ENCODE assay signal across 8 mouse cellular contexts in genomic region chr5:35970380-35971105, GRCm38 (mm10).
A peak's percentile ranks its signal among the peaks of the same experiment; 100 is the strongest.
DNase-seq lines count a peak whose midpoint lies in the region; ATAC-seq and TF ChIP-seq lines count a peak whose summit lies in the region.

No protein-coding gene starts in this region.

- H3K4me3 ChIP-seq in kidney, adult 2 months (ENCODE audit: insufficient read depth, low read depth, low read length), result no peak overlapping the region
- H3K4me3 ChIP-seq in forebrain, embryonic 14.5 days (ENCODE audit: low read depth, low read length), result no peak overlapping the region
- no peak overlapping the region for H3K4me3 ChIP-seq in hindbrain, embryonic 16.5 days (ENCODE audit: low read length)
- H3K4me3 ChIP-seq in limb, embryonic 12.5 days (replicated peaks), result no peak overlapping the region
- no peak overlapping the region for H3K4me3 ChIP-seq in midbrain, postnatal 0 days (ENCODE audit: low read depth, low read length)

- peak; percentile 19 for DNase-seq in kidney, adult 11 months
- DNase-seq in kidney, adult 2 months, result no peak
- DNase-seq in forebrain, embryonic 14.5 days (ENCODE audit: low spot score), result peak; percentile 42
- DNase-seq in midbrain, postnatal 0 days (ENCODE audit: low spot score), result peak; percentile 67
- DNase-seq in ovary, adult 18-20 months (ENCODE audit: low spot score), result no peak
- no peak for DNase-seq in spleen, adult 18-20 months

- H3K4me1 ChIP-seq in kidney, adult 2 months (ENCODE audit: control insufficient read depth, insufficient read depth, low read length), result no peaks in the 10 kb centered on the region; the same call in 1 of the 2 replicates
- no peaks in the 10 kb centered on the region for H3K4me1 ChIP-seq in forebrain, embryonic 14.5 days (ENCODE audit: control insufficient read depth, insufficient read depth, low read length)
- H3K4me1 ChIP-seq in hindbrain, embryonic 16.5 days (ENCODE audit: control insufficient read depth, insufficient read depth, low read depth, low read length), result peaks cover 8% of the 10 kb centered on the region
- no peaks in the 10 kb centered on the region for H3K4me1 ChIP-seq in limb, embryonic 12.5 days (replicated peaks)
- H3K4me1 ChIP-seq in midbrain, postnatal 0 days (ENCODE audit: insufficient read depth, low read length), result no peaks in the 10 kb centered on the region

- no peak for TF ChIP-seq POLR2A in kidney, adult 2 months (IDR thresholded peaks at IDR 0.05; ENCODE audit: low read depth, low read length)

- no peak for TF ChIP-seq CTCF in kidney, adult 2 months (conservative IDR thresholded peaks at IDR 0.05; ENCODE audit: insufficient read depth, insufficient read length, low read depth, low read length)
- no peak for TF ChIP-seq CTCF in midbrain, postnatal 0 days (IDR thresholded peaks at IDR 0.05)

- H3K27me3 ChIP-seq in kidney, adult 2 months (replicated peaks; ENCODE audit: control insufficient read depth, insufficient read depth, low read length), result no peaks in the 10 kb centered on the region
- no peaks in the 10 kb centered on the region for H3K27me3 ChIP-seq in forebrain, embryonic 14.5 days (replicated peaks; ENCODE audit: control insufficient read depth, insufficient read depth, low read length)
- no peaks in the 10 kb centered on the region for H3K27me3 ChIP-seq in hindbrain, embryonic 16.5 days (replicated peaks; ENCODE audit: control insufficient read depth, insufficient read depth, low read length)
- H3K27me3 ChIP-seq in limb, embryonic 12.5 days, result no peaks in the 10 kb centered on the region
- no peaks in the 10 kb centered on the region for H3K27me3 ChIP-seq in midbrain, postnatal 0 days (ENCODE audit: insufficient read depth, low read length)

- no peak overlapping the region for H3K27ac ChIP-seq in kidney, adult 2 months (ENCODE audit: insufficient read depth, low read depth, low read length)
- H3K27ac ChIP-seq in forebrain, embryonic 14.5 days (ENCODE audit: low read depth, low read length), result 0 out of 2 replicates have a peak overlapping the region, but pooled peaks have one; percentile 14
- peak overlapping the region; percentile 58 for H3K27ac ChIP-seq in hindbrain, embryonic 16.5 days (ENCODE audit: low read depth, low read length)
- H3K27ac ChIP-seq in limb, embryonic 12.5 days, result peak overlapping the region; percentile 47
- no peak overlapping the region for H3K27ac ChIP-seq in midbrain, postnatal 0 days (ENCODE audit: low read depth, low read length)

- no peaks in the 10 kb centered on the region for H3K36me3 ChIP-seq in kidney, adult 2 months (ENCODE audit: control insufficient read depth, insufficient read depth, low read length)
- peaks cover 59% of the 10 kb centered on the region for H3K36me3 ChIP-seq in forebrain, embryonic 14.5 days (ENCODE audit: control insufficient read depth, insufficient read depth, low read length)
- peaks cover 18% of the 10 kb centered on the region for H3K36me3 ChIP-seq in hindbrain, embryonic 16.5 days (ENCODE audit: control insufficient read depth, insufficient read depth, low read length)
- peaks cover 79% of the 10 kb centered on the region for H3K36me3 ChIP-seq in limb, embryonic 12.5 days
- peaks cover 35% of the 10 kb centered on the region for H3K36me3 ChIP-seq in midbrain, postnatal 0 days (ENCODE audit: insufficient read depth, low read length)

- no peak overlapping the region for H3K4me2 ChIP-seq in forebrain, embryonic 14.5 days (ENCODE audit: low read length)
- H3K4me2 ChIP-seq in hindbrain, embryonic 16.5 days (ENCODE audit: low read length), result no peak overlapping the region
- H3K4me2 ChIP-seq in limb, embryonic 12.5 days, result no peak overlapping the region
- H3K4me2 ChIP-seq in midbrain, postnatal 0 days (ENCODE audit: low read depth, low read length, poor library complexity, severe bottlenecking), result no peak overlapping the region

- peak; percentile 35; the same call in 1 of the 2 replicates for ATAC-seq in forebrain, embryonic 14.5 days
- peak; percentile 68 for ATAC-seq in hindbrain, embryonic 16.5 days
- ATAC-seq in limb, embryonic 12.5 days (ENCODE audit: insufficient number of reproducible peaks, insufficient read depth, low FRiP score, low TSS enrichment, low read depth), result no peak
- peak; percentile 44; the same call in 1 of the 2 replicates for ATAC-seq in midbrain, postnatal 0 days (ENCODE audit: low FRiP score)

- H3K9me3 ChIP-seq in forebrain, embryonic 14.5 days (replicated peaks; ENCODE audit: control insufficient read depth, low read length), result no peaks in the 10 kb centered on the region
- no peaks in the 10 kb centered on the region for H3K9me3 ChIP-seq in hindbrain, embryonic 16.5 days (ENCODE audit: control insufficient read depth, low read length)
- 0 out of 2 replicates have a peak, but pooled peaks cover 5% of the 10 kb centered on the region for H3K9me3 ChIP-seq in limb, embryonic 12.5 days
- H3K9me3 ChIP-seq in midbrain, postnatal 0 days (ENCODE audit: low read length), result no peaks in the 10 kb centered on the region

- 0 out of 2 replicates have a peak overlapping the region, but pooled peaks have one; percentile 1 for H3K9ac ChIP-seq in forebrain, embryonic 14.5 days (ENCODE audit: low read length)
- H3K9ac ChIP-seq in hindbrain, embryonic 16.5 days (ENCODE audit: low read depth, low read length), result no peak overlapping the region
- no peak overlapping the region for H3K9ac ChIP-seq in limb, embryonic 12.5 days (replicated peaks)
- H3K9ac ChIP-seq in midbrain, postnatal 0 days (replicated peaks; ENCODE audit: low read length, poor library complexity, severe bottlenecking), result no peak overlapping the region

- WGBS in kidney, adult 2 months, result 54% methylated on average over 12 of the region's 12 CpGs
- 69% methylated on average over 12 of the region's 12 CpGs for WGBS in forebrain, embryonic 14.5 days
- 30% methylated on average over 12 of the region's 12 CpGs for WGBS in hindbrain, embryonic 16.5 days
- 74% methylated on average over 12 of the region's 12 CpGs for WGBS in limb, embryonic 12.5 days
- WGBS in midbrain, postnatal 0 days, result 38% methylated on average over 12 of the region's 12 CpGs

Comparison
In these comparisons a context has a peak if more than half of its experiments do, and no peak if none do; other contexts are left out.
1. DNase-seq: peak in kidney, adult 11 months (single experiment), forebrain, embryonic 14.5 days (single experiment) and midbrain, postnatal 0 days (single experiment); none in kidney, adult 2 months (single experiment), ovary, adult 18-20 months (single experiment) and spleen, adult 18-20 months (0 of 2).
2. H3K27ac ChIP-seq: peak in forebrain, embryonic 14.5 days (single experiment), hindbrain, embryonic 16.5 days (single experiment) and limb, embryonic 12.5 days (single experiment); none in kidney, adult 2 months (single experiment) and midbrain, postnatal 0 days (single experiment).